Mouse (Mus musculus) liver, embryonic 13.5 days (tissue): ENCODE data around the gene Atp5k. TPM values are rescaled to one million over a fixed set of nuclear protein-coding genes. Genes with fewer than 3 reads are reported as not detected.

Source experiments
- polyA plus RNA-seq: library from polyadenylated mRNA; unstranded; fragments of >200 nt; fragmentation: Nextera tagmentation; extraction: Ambion mirVana; gene quantifications from 2 replicates; pipeline ENCODE4 v1.2.1, GENCODE M21; 2015

Gene Atp5k
- polyA plus RNA-seq, 1 experiment from 2014 or later: 328 TPM

Other genes with a start within 250 kb of the Atp5k start
- gene Dr1, start 165.6 kb downstream of the Atp5k start, polyA plus RNA-seq: 30.2 and 39.9 TPM in 2 replicates
- 3.5 and 4.6 TPM in 2 replicates for gene Pigg, start 121.8 kb downstream of the Atp5k start, polyA plus RNA-seq
- gene Gm42517, start 66.5 kb downstream of the Atp5k start, polyA plus RNA-seq: 0.05 and 0.07 TPM in 2 replicates
- gene Pde6b, start 46.1 kb downstream of the Atp5k start, polyA plus RNA-seq: 0.07 and 0.15 TPM in 2 replicates
- 0.07 and 0.15 TPM in 2 replicates for gene Mfsd7a, start 14.4 kb upstream of the Atp5k start, polyA plus RNA-seq
- gene Pcgf3, start 26.8 kb upstream of the Atp5k start, polyA plus RNA-seq: 5.7 and 7.8 TPM in 2 replicates
- 0.06 and 0.09 TPM in 2 replicates for gene Cplx1, start 115.6 kb upstream of the Atp5k start, polyA plus RNA-seq
- 23.1 and 33.3 TPM in 2 replicates for gene Gak, start 195.3 kb upstream of the Atp5k start, polyA plus RNA-seq
- gene Tmem175, start 195.3 kb upstream of the Atp5k start, polyA plus RNA-seq: 12.9 and 13.9 TPM in 2 replicates
- gene Idua, start 225.9 kb upstream of the Atp5k start, polyA plus RNA-seq: 3.4 and 3.8 TPM in 2 replicates
- 2.9 and 3.6 TPM in 2 replicates for gene Dgkq, start 235.2 kb upstream of the Atp5k start, polyA plus RNA-seq
- gene Slc26a1, start 241.1 kb upstream of the Atp5k start, polyA plus RNA-seq: 12.0 and 12.7 TPM in 2 replicates